Mouse (Mus musculus) G1E (cell line): ENCODE measurements around the gene Usp24. TPM values are rescaled to one million over a fixed set of nuclear protein-coding genes. Genes with fewer than 3 reads are reported as not detected.

Source experiments
- ATAC-seq: 2 replicates; pipeline ENCODE4 v1.8.0; 2016; ENCODE audit warnings: mild to moderate bottlenecking; ENCODE audit not compliant: insufficient number of reproducible peaks, poor library complexity, low FRiP score, severe bottlenecking; ENCODE audit errors: extremely low read depth
- DNase-seq: peaks from one replicate; pipeline ENCODE4 v3.0.0; 2012; ENCODE audit warnings: low spot score
- H3K27me3 ChIP-seq: 2 replicates; pipeline ENCODE4 v1.6.1; 2012; ENCODE audit warnings: mild to moderate bottlenecking, low read length, inconsistent platforms; ENCODE audit not compliant: insufficient read depth
- H3K36me3 ChIP-seq: replicated peaks from 2 replicates; pipeline ENCODE3; 2012; ENCODE audit warnings: mild to moderate bottlenecking, inconsistent platforms
- H3K4me1 ChIP-seq: 2 replicates; pipeline ENCODE4 v1.6.1; 2012; ENCODE audit warnings: low read depth, low read length, inconsistent platforms, mixed read lengths; ENCODE audit not compliant: insufficient read depth
- H3K4me3 ChIP-seq: 2 replicates; pipeline ENCODE4 v1.5.1; 2012; ENCODE audit warnings: low read depth, mild to moderate bottlenecking, inconsistent platforms, low read length, moderate library complexity, mixed read lengths
- H3K9me3 ChIP-seq: replicated peaks from 2 replicates; pipeline ENCODE4 v1.6.1; 2012; ENCODE audit warnings: inconsistent platforms
- CTCF ChIP-seq: IDR thresholded peaks from 2 replicates; pipeline ENCODE4 v1.5.1; 2012; ENCODE audit warnings: low read depth, low read length, inconsistent platforms, mixed read lengths
- GATA1 ChIP-seq: IDR thresholded peaks from 2 replicates; pipeline ENCODE4 v1.6.1; 2012; ENCODE audit warnings: borderline replicate concordance, low read length, inconsistent platforms, mixed read lengths
- GATA2 ChIP-seq: IDR thresholded peaks from 2 replicates; pipeline ENCODE4 v1.6.1; 2012; ENCODE audit warnings: low read depth, low read length, inconsistent platforms, borderline replicate concordance
- POLR2AphosphoS5 ChIP-seq: IDR thresholded peaks from 2 replicates; pipeline ENCODE4 v1.6.1; 2012; ENCODE audit warnings: low read depth, low read length, inconsistent platforms; ENCODE audit not compliant: insufficient replicate concordance
- TAL1 ChIP-seq: conservative IDR thresholded peaks from 2 replicates; pipeline ENCODE4 v1.6.1; 2012; ENCODE audit warnings: low read depth, low read length, inconsistent platforms, mixed read lengths
- polyA plus RNA-seq: library from polyadenylated mRNA; stranded (reverse); fragments of >175 nt; gene quantifications from 2 replicates; pipeline ENCODE4 v1.2.3, GENCODE M21; 2012
- total RNA-seq, 2 experiments: library from RNA; stranded (forward) in 1 of 2; stranded (reverse) in 1 of 2; fragments of 200-1000 nt in 1 of 2; fragments of >200 nt in 1 of 2; fragmentation: Nextera tagmentation in 1 of 2; gene quantifications; 2 replicates each; pipeline ENCODE4 v1.2.3; 2014 to 2017

Usp24 gene
- total and polyA plus RNA-seq, 3 experiments: 9.6 to 63.7 (median 49.7) TPM

DNA sequence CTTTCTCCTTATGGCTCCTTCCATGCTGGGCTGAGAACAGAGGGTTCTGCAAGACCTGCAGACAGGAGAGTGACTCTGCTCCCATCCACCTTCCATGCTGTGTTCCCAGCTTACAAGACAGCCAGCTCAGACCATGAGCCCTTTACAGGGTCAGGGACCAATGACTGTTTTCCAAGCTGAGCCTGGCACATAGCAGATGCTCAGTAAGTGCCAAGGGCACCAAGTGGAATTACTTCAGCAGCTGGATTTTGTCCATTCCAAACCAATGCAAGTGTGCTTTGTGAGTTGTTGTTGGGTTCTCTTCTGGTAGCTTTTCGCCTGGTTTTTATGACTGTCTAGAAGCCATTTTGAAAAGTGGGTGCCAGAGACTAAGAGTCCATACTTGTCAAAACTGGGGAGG, 167.8 kb downstream of the Usp24 start:
- no peaks in the 10 kb centered on the region for H3K9me3 ChIP-seq
- TF ChIP-seq TAL1 (no peak), GATA2 (no peak), CTCF (no peak), POLR2AphosphoS5 (no peak), GATA1 (no peak)
- no peak for DNase-seq
- no peak overlapping the region for H3K4me3 ChIP-seq
- peaks cover 61% of the 10 kb centered on the region for H3K27me3 ChIP-seq
- H3K36me3 ChIP-seq: no peaks in the 10 kb centered on the region
- ATAC-seq: no peak
- H3K4me1 ChIP-seq: no peaks in the 10 kb centered on the region

DNA sequence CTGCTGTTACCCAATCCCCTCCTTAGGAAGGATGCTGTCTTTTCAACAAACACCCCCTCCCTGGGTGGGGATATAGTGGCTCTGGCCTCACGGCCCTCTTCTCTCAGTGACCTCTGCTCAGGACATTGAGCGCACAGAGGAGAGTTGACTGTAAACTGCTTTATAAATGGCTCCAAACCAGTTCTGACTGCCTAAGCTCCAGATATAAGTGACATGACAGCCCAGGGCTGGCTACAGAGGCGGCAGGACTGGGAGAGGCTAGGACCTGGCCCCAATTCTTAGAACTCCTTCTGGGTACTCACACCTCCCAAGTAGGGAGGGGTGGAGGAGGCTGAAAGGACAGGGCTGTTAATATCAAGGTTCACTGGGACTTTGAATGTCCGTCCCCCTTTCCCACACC, 174.6 kb downstream of the Usp24 start:
- no peak for DNase-seq
- H3K4me3 ChIP-seq: no peak overlapping the region
- H3K4me1 ChIP-seq: no peaks in the 10 kb centered on the region
- peaks cover 24% of the 10 kb centered on the region; the same call in 1 of the 2 replicates for H3K27me3 ChIP-seq
- no peak for TF ChIP-seq POLR2AphosphoS5
- TF ChIP-seq TAL1: no peak
- no peak for TF ChIP-seq GATA2
- TF ChIP-seq GATA1: no peak
- no peak for TF ChIP-seq CTCF
- no peaks in the 10 kb centered on the region for H3K36me3 ChIP-seq
- no peak for ATAC-seq
- H3K9me3 ChIP-seq: no peaks in the 10 kb centered on the region

Other genes with a start within 250 kb of the Usp24 start
- not detected in 2 replicates for gene Pcsk9, start 148.1 kb downstream of the Usp24 start, total RNA-seq (2014; fragmentation: Nextera tagmentation)
- gene Pcsk9, start 148.1 kb downstream of the Usp24 start, total RNA-seq (2017): not detected in 2 replicates
- gene Pcsk9, start 148.1 kb downstream of the Usp24 start, polyA plus RNA-seq: not detected in 2 replicates
- gene Bsnd, start 176.1 kb downstream of the Usp24 start, total RNA-seq (2014; fragmentation: Nextera tagmentation): not detected in 2 replicates
- gene Bsnd, start 176.1 kb downstream of the Usp24 start, total RNA-seq (2017): 0.06 and 0.16 TPM in 2 replicates
- not detected in 2 replicates for gene Bsnd, start 176.1 kb downstream of the Usp24 start, polyA plus RNA-seq
- gene Dhcr24, start 244.8 kb downstream of the Usp24 start, total RNA-seq (2014; fragmentation: Nextera tagmentation): 15.4 and 15.9 TPM in 2 replicates
- gene Dhcr24, start 244.8 kb downstream of the Usp24 start, total RNA-seq (2017): 29.6 and 33.2 TPM in 2 replicates
- 37.9 and 43.4 TPM in 2 replicates for gene Dhcr24, start 244.8 kb downstream of the Usp24 start, polyA plus RNA-seq